9 mouse cellular contexts compared by ENCODE assay signal in the genomic region with DNA sequence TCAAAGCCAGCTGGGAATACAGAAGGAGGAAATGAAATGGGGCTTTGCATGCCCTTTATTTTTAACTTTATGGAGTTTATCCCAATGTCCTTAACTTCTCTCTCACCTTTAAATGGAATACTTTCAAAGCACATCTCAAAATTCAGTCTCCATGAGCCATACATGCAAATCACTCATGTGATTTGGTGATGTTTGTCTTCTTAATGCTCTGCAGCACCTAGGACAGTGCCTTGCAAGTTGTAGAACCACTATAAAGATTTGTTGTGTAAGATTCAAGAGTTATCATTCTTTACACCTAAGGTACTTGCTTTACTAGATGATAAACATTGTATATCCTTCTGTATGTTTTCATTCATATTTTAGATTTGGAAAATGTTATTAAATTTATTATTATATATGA. TPM values are rescaled to one million over a fixed set of nuclear protein-coding genes. Genes with fewer than 3 reads are reported as not detected.
A peak's percentile ranks its signal among the peaks of the same experiment; 100 is the strongest.
DNase-seq lines count a peak whose midpoint lies in the region; ATAC-seq and TF ChIP-seq lines count a peak whose summit lies in the region.
"Had no signal": no experiment of that assay in that cellular context is flagged by ENCODE, and none has a peak within 500 bp of the region (broad histone marks: within the 10 kb centered on the region; RNA-seq: fewer than 3 reads in every experiment).

No protein-coding gene starts in this region.

- peaks cover 53% of the 10 kb centered on the region for H3K79me2 ChIP-seq in MEL (ENCODE audit: control insufficient read depth, insufficient read depth, low read length, poor library complexity)

- H3K9ac ChIP-seq in heart, embryonic 11.5 days (ENCODE audit: low read depth, low read length), result no peak overlapping the region
- H3K9ac ChIP-seq in MEL (ENCODE audit: control insufficient read depth, low read depth, low read length, poor library complexity, severe bottlenecking), result no peak overlapping the region
- H3K9ac ChIP-seq in hindbrain, embryonic 14.5 days, result no peak overlapping the region
- H3K9ac ChIP-seq in midbrain, embryonic 12.5 days (replicated peaks), result peak overlapping the region; percentile 15; the same call in 1 of the 2 replicates

- TF ChIP-seq EP300 in MEL (IDR thresholded peaks at IDR 0.05; ENCODE audit: low read depth in 1 of 2, low read length in 2 of 2), result no peak

- ATAC-seq in heart, embryonic 11.5 days (replicated peaks; ENCODE audit: insufficient number of reproducible peaks, low FRiP score, low TSS enrichment), result no peak
- ATAC-seq in hindbrain, embryonic 14.5 days (ENCODE audit: low FRiP score), result no peak
- no peak for ATAC-seq in midbrain, embryonic 12.5 days (ENCODE audit: low FRiP score, low read depth)

- peak overlapping the region; percentile 98 for H3K4me2 ChIP-seq in heart, embryonic 11.5 days
- H3K4me2 ChIP-seq in hindbrain, embryonic 14.5 days (replicated peaks), result peak overlapping the region; percentile 82
- H3K4me2 ChIP-seq in midbrain, embryonic 12.5 days (replicated peaks), result peak overlapping the region; percentile 97

- TF ChIP-seq CTCF in MEL (IDR thresholded peaks at IDR 0.05 in 2 of 3, conservative IDR thresholded peaks at IDR 0.05 in 1 of 3; ENCODE audit: control insufficient read depth in 1 of 3, insufficient read depth in 1 of 3, low read depth in 2 of 3, low read length in 3 of 3, poor library complexity in 1 of 3, severe bottlenecking in 1 of 3), result no peak

- intact Hi-C loops in heart, postnatal 36 days (cut with DNase I), result loop anchor here (5.0 kb wide), 1 partner anchor 113 kb away; a partner anchor contains a TSS

- no peak overlapping the region for H3K27ac ChIP-seq in heart, embryonic 11.5 days (ENCODE audit: low read depth, low read length)
- no peak overlapping the region for H3K27ac ChIP-seq in MEL (ENCODE audit: control insufficient read depth, low read depth, low read length)
- no peak overlapping the region for H3K27ac ChIP-seq in hindbrain, embryonic 14.5 days
- no peak overlapping the region for H3K27ac ChIP-seq in midbrain, embryonic 12.5 days (replicated peaks)

- H3K4me3 ChIP-seq in heart, embryonic 11.5 days (ENCODE audit: low read depth, low read length), result no peak overlapping the region
- H3K4me3 ChIP-seq in MEL (ENCODE audit: control insufficient read depth in 1 of 2, insufficient read depth in 1 of 2, low read depth in 2 of 2, low read length in 2 of 2), result peak overlapping the region; percentile 7 to 16; a peak in 2 of 4 replicates
- H3K4me3 ChIP-seq in hindbrain, embryonic 14.5 days (replicated peaks; ENCODE audit: low read length), result peak overlapping the region; percentile 89; the same call in 1 of the 2 replicates
- H3K4me3 ChIP-seq in midbrain, embryonic 12.5 days, result peak overlapping the region; percentile 87

- peaks cover 16% of the 10 kb centered on the region for H3K4me1 ChIP-seq in heart, embryonic 11.5 days (ENCODE audit: control insufficient read depth, insufficient read depth, low read length)
- H3K4me1 ChIP-seq in MEL (ENCODE audit: control insufficient read depth in 1 of 2, insufficient read depth in 2 of 2, low read length in 2 of 2), result peaks cover 8 to 10% of the 10 kb centered on the region in 2 experiments
- peaks cover 31% of the 10 kb centered on the region for H3K4me1 ChIP-seq in hindbrain, embryonic 14.5 days (replicated peaks; ENCODE audit: control insufficient read depth, insufficient read depth, low read length)
- H3K4me1 ChIP-seq in midbrain, embryonic 12.5 days, result peaks cover 22% of the 10 kb centered on the region

- DNase-seq in heart, postnatal 36 days, result no peak
- peak; percentile 31 for DNase-seq in MEL (ENCODE audit: low read depth, low spot score)
- no peak for DNase-seq in hindbrain, embryonic 14.5 days (ENCODE audit: low spot score)
- no peak for DNase-seq in cerebellum, postnatal 14 days
- DNase-seq in testis, postnatal 14 days (ENCODE audit: low spot score), result no peak
- DNase-seq in lung, postnatal 36 days, result no peak
- DNase-seq: adrenal gland, adult 2 months had no signal

- TF ChIP-seq POLR2A in MEL (IDR thresholded peaks at IDR 0.05; ENCODE audit: control insufficient read depth in 1 of 2, insufficient read depth in 1 of 2, low read depth in 1 of 2, low read length in 2 of 2, poor library complexity in 1 of 2), result no peak

- TF ChIP-seq RAD21 in MEL (IDR thresholded peaks at IDR 0.05; ENCODE audit: low read depth, low read length), result no peak

- H3K27me3 ChIP-seq in heart, embryonic 11.5 days (ENCODE audit: control insufficient read depth, insufficient read depth, low read length), result no peaks in the 10 kb centered on the region
- no peaks in the 10 kb centered on the region for H3K27me3 ChIP-seq in MEL (ENCODE audit: control insufficient read depth in 1 of 2, insufficient read depth in 2 of 2, low read length in 2 of 2)
- H3K27me3 ChIP-seq in hindbrain, embryonic 14.5 days (ENCODE audit: control insufficient read depth, insufficient read depth, low read length), result no peaks in the 10 kb centered on the region
- no peaks in the 10 kb centered on the region for H3K27me3 ChIP-seq in midbrain, embryonic 12.5 days

- no peaks in the 10 kb centered on the region for H3K9me3 ChIP-seq in heart, embryonic 11.5 days (replicated peaks; ENCODE audit: control insufficient read depth, low read length)
- H3K9me3 ChIP-seq in MEL (replicated peaks; ENCODE audit: insufficient read depth, low read length), result no peaks in the 10 kb centered on the region
- H3K9me3 ChIP-seq in hindbrain, embryonic 14.5 days (ENCODE audit: control insufficient read depth, low read length), result no peaks in the 10 kb centered on the region
- no peaks in the 10 kb centered on the region for H3K9me3 ChIP-seq in midbrain, embryonic 12.5 days

- H3K36me3 ChIP-seq in heart, embryonic 11.5 days (ENCODE audit: control insufficient read depth, insufficient read depth, low read length), result 0 out of 2 replicates have a peak, but pooled peaks cover 2% of the 10 kb centered on the region
- peaks cover 3 to 26% of the 10 kb centered on the region in 2 experiments; a peak in 3 of 4 replicates for H3K36me3 ChIP-seq in MEL (ENCODE audit: control insufficient read depth in 1 of 2, insufficient read depth in 2 of 2, low read length in 2 of 2)
- H3K36me3 ChIP-seq in hindbrain, embryonic 14.5 days (replicated peaks; ENCODE audit: control insufficient read depth, insufficient read depth), result no peaks in the 10 kb centered on the region
- H3K36me3 ChIP-seq in midbrain, embryonic 12.5 days, result 0 out of 2 replicates have a peak, but pooled peaks cover 6% of the 10 kb centered on the region

TF ChIP-seq in MEL, 35 proteins besides CTCF, POLR2A, EP300 and RAD21:
- TF ChIP-seq TBP (IDR thresholded peaks at IDR 0.05; ENCODE audit: low read depth, low read length) (no peak), MXI1 (IDR thresholded peaks at IDR 0.05; ENCODE audit: low read depth, low read length) (peak; percentile 79), SIN3A (IDR thresholded peaks at IDR 0.05; ENCODE audit: low read length) (peak; percentile 86)
TF ChIP-seq in MEL: peak in this region for 2.

RNA-seq across cellular contexts. Expression of a gene that starts 2.9 kb away (rescaled TPM):
- polyA plus RNA-seq in heart, embryonic 11.5 days (2014; fragmentation: Nextera tagmentation; extraction: Ambion mirVana), result 28.5 and 30.4 TPM in 2 replicates
- 10 to 100 TPM; 26.3 to 27.7 TPM for total RNA-seq in heart, postnatal 36 days (2021)
- 16.6 and 16.9 TPM in 2 replicates for total RNA-seq in MEL (2012; rRNA removed)
- 10 to 100 TPM; 29.9 to 41.8 TPM for polyA plus RNA-seq in MEL (2012; ENCODE audit: insufficient read depth in 1 of 2, insufficient read length in 2 of 2, low read depth in 1 of 2, low replicate concordance in 2 of 2, missing spikeins in 1 of 2)
- 40.1 and 45.0 TPM in 2 replicates for polyA plus RNA-seq in hindbrain, embryonic 14.5 days (2014; fragmentation: Nextera tagmentation; extraction: Ambion mirVana)
- polyA plus RNA-seq in midbrain, embryonic 12.5 days (2016; fragmentation: Nextera tagmentation; extraction: Ambion mirVana), result 43.7 and 44.6 TPM in 2 replicates

RNA-seq across cellular contexts. Expression of a gene that starts 28.4 kb away (rescaled TPM):
- 13.1 and 16.1 TPM in 2 replicates for polyA plus RNA-seq in heart, embryonic 11.5 days (2014; fragmentation: Nextera tagmentation; extraction: Ambion mirVana)
- total RNA-seq in heart, postnatal 36 days (2021), result 10 to 100 TPM; 40.4 to 46.7 TPM
- total RNA-seq in MEL (2012; rRNA removed), result 37.9 and 45.0 TPM in 2 replicates
- 10 to 100 TPM; 37.2 to 82.5 TPM for polyA plus RNA-seq in MEL (2012; ENCODE audit: insufficient read depth in 1 of 2, insufficient read length in 2 of 2, low read depth in 1 of 2, low replicate concordance in 2 of 2, missing spikeins in 1 of 2)
- 41.0 and 45.0 TPM in 2 replicates for polyA plus RNA-seq in hindbrain, embryonic 14.5 days (2014; fragmentation: Nextera tagmentation; extraction: Ambion mirVana)
- 29.2 and 31.0 TPM in 2 replicates for polyA plus RNA-seq in midbrain, embryonic 12.5 days (2016; fragmentation: Nextera tagmentation; extraction: Ambion mirVana)

RNA-seq across cellular contexts. Expression of a gene that starts 28.4 kb away (rescaled TPM):
- polyA plus RNA-seq in heart, embryonic 11.5 days (2014; fragmentation: Nextera tagmentation; extraction: Ambion mirVana), result 92.3 and 102 TPM in 2 replicates
- 10 to 100 TPM; 37.0 to 37.2 TPM for total RNA-seq in heart, postnatal 36 days (2021)
- 210 and 250 TPM in 2 replicates for total RNA-seq in MEL (2012; rRNA removed)
- polyA plus RNA-seq in MEL (2012; ENCODE audit: insufficient read depth in 1 of 2, insufficient read length in 2 of 2, low read depth in 1 of 2, low replicate concordance in 2 of 2, missing spikeins in 1 of 2), result 100 to 1,000 TPM in 1 of 2 experiments, not detected in 1; 172 TPM
- polyA plus RNA-seq in hindbrain, embryonic 14.5 days (2014; fragmentation: Nextera tagmentation; extraction: Ambion mirVana), result 77.0 and 85.9 TPM in 2 replicates
- polyA plus RNA-seq in midbrain, embryonic 12.5 days (2016; fragmentation: Nextera tagmentation; extraction: Ambion mirVana), result 131 and 133 TPM in 2 replicates
